Mouse (Mus musculus): ENCODE results near the gene Supt5.

The Supt5 gene

DNA sequence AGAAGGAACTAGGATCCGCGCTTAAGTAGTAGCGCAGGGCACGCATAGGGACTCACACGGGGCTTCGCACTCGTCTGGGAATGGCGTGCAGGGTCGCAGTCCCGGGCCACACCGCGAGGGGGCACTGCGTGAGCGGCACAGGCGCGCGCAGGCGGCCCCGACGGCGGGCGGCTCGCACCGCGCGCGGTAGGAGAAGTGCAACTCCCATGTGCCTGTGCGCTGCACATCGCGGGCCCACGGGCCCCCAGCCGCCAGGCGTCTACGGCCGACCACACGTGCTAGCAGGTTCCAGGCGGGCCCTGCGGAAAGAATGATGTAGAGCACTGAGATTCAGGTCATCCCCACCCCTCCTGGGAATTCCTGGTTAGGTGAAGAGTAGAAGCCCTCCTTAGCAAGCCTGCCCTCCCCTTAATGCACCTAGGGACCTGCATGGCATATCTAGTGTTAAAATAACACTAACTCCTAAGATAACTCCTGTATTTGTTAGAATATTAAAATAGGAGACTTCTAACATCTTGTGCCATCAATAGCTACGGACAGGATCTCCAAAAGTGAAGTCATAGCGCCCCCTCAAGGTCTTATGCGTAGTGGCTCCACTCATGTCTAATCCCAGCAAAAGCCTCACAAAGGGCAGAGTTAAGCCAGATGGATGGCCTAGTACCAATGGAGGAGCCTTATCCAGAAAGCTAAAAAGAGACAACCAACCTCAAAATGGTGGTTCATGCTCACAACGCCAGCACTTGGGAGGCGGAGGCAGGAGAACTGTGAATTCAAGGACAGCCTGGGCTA, 39.5 kb downstream of the Supt5 start:
- no peak for DNase-seq (ENCODE audit: low spot score)

DNA sequence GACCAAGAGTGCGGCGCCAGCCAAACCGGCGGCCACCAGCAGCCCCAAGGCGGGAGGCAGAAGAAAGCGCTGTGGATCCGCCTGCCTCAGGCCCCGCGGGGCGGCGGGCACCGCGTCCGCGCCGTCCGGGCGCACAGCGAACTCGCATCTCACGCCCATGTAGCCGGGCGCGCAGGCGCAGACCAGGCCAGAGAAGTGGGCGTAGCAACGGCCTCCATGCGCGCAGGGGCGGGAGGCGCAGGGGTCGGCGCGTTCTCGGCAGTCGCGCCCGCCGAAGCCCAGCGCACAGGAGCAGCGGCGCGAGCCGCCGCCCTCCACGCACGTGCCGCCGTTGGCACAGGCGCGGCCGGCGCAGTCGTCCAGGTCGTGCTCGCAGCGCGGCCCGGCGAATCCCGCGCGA, 44.1 kb downstream of the Supt5 start:
- DNase-seq (ENCODE audit: low spot score), result peak; percentile 60

DNA sequence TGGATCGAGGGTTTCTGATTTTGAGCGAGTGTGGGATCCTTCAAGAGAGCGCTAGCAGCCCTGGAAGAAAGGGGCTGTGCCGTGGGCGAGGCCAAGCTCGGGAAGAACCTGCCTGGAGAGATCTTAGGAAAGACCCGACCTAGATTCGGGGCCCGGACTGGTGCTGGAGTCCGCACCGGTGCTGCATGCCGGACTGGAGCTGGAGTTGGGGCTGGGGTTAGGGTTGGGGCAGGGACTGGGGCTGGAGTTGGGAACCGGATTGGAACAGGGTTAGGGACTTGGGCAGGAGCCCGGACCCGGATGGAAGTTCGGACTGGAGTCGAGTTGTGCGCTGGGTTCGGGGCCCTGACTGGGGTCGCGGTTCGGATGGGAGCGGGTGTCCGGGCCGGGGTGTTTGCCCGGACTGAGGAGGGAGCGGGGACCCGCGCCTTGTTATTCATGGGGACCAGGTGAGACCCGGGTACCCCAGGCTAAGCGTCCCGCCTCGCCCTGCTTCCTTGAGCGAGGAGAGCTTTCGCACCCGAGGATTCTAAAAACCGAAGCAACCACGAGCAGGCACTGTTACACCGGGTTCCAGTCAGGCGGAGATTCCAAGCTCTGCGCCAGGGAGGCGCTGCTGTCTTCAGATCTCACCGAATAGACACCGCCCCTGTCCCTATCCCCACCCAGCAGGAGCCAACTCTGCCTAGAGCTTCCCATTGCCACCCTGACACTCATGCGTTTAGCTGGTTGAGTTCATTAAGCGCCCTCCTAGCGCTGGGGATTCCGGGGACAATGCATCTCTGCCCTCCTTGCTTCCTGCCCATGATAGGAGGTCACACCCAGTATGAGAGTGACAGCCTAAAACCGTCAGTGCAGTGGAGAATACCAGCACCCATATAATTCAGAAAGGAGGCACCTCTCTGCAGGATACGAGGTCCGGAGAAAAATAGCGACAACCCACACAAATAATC, 47.6 kb downstream of the Supt5 start, which contains the start of gene Selenov:
TSS of gene Selenov (minus strand) at position 549 of the 953 bp plus-strand sequence.
- no peak for DNase-seq (ENCODE audit: low spot score)

DNA sequence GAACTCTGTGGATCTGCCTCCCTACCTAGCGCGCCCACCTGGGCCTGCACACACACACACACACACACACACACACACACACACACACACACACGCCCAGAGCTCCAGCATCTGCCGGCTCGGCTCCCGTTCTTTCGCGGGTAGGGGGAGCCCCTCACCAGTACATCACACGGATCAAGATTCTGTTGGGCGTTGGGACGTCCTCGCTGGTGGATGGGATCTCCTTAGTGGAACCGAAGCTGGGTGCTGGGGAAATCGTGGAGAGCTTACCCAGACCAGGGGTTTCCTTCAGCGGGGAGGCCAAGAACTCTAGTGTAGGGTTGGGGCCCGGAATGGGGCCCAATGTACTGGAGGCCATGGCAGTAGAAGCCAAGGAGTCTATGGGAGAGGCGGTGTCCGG, 48.4 kb downstream of the Supt5 start:
- DNase-seq (ENCODE audit: low spot score), result no peak

DNA sequence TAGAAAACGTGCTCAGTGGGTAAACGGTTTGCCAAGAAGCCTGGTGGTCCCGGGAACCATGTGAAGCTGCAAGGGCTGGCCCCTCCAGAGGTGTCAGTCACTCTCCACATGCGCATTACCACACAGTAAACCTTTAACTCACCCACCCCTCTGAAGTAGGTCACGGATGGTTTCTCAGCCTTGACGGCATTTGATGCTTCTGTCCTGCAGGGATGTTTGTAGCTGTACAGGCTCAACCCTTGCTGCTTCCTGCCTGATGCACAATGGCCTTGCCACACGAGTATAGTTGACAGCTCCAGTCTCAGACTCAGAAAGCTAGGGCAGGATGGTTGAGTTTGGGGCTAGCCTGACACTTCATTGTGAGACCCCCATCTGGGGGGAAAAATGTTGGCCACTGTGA, 57.9 kb downstream of the Supt5 start:
- no peak for DNase-seq (ENCODE audit: low spot score)

DNA sequence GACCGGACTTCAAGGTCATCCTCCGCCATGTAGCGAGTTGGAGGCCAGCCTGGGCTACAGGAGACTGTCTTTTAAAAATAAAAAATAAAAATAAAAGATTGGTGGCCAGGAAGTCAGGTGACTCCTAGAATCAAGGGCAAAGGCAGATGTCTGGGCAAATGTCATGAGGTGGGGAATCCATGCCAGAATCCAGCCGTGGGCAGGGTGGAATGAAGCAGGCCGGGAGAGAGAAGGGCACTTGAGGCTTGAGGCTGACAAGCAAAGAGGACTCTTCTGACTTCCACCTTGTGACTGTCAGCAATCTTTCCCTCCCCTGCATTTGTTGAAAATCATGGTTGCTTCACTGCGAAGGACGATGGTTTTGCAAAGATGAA, 60.3 kb downstream of the Supt5 start:
- no peak for DNase-seq (ENCODE audit: low spot score)

DNA sequence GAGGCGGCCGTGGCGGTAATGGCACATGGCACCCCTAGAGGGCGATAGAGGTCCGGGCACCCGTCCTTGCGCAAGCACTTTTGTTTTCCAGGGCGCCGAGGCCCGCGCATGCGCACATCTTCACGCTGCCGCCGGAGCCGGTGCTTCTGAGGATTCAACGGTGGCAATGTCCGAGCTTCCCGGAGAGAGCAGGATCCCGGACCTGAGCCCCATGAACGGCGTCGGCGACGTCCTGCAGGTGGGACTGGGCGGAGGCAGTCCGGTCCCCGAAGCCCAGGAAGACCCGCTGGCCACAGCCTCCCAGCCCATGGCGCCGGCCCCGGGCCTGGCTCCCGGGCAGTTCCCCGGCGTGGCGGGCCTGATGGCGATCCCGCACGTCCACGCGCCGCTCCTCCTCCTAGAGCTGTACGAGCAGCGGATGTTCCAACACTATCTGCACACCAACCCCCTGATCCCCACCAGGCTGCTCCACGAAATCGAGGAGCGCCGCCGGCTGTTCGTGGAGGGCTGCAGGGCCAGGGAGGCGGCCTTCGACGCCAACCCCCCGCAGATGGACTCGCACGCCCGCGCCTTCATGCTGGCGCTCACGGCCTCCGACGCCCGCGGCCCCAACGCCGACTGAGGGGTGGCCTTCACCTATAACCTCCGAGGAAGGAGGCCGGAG, 60.8 kb downstream of the Supt5 start, which contains the start of gene Eid2b:
TSS of gene Eid2b (plus strand) at position 125 of the 664 bp plus-strand sequence.
- peak; percentile 86 for DNase-seq (ENCODE audit: low spot score)

DNA sequence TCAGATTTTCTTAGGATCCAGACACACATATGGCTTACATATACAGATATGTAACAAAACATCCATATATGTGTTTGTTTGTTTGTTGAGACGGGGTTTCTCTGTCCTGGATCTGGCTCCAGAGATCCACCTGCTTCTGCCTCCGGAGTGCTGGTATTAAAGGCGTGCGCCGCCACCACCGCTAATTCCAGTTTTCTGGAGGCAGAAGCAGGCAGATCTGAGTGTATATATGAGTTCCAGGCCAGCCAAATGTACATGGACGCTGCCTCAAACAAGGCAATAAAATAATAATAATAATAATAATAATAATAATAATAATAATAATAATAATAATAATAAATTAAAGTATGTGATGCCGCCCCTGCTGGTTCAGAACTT, 61.3 kb downstream of the Supt5 start:
- no peak for DNase-seq (ENCODE audit: low spot score)

DNA sequence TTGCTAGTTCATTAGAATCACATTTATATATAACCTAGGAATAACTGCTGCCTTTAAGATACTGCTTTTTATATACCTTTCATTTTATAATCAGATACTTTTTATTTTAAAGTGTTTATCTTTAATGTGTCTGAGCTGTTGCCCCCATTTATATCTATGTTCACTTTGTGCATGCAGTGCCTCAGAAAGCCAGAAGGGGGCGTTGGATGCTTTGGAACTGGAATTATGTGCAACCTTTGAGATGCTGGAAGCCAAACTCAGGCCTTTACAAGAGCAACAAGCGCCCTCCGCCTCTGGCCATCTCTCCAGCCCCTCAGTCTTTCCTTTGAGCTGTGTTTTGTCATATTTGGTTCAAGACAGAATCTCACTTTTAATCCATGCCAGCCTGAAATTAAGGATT, 66.8 kb downstream of the Supt5 start:
- no peak for DNase-seq (ENCODE audit: low spot score)

DNA sequence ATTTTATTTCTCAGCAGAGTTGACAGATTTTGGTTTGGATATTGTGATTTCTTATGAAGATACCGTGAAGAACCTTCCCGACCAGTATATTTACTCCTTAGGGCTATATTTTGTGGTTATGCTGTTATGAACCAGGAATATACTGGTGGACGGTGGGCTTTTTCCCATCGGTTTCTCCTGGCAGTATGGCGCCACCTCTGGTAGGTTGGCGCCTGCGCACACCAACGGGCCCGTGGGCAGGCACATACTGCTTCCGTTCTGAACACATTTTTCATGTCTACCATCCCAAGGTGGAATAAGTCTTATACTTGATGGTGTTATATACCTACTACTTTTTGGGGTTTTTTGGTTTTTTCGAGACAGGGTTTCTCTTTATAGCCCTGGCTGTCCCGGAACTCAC, 69.2 kb downstream of the Supt5 start:
- no peak for DNase-seq (ENCODE audit: low spot score)

DNA sequence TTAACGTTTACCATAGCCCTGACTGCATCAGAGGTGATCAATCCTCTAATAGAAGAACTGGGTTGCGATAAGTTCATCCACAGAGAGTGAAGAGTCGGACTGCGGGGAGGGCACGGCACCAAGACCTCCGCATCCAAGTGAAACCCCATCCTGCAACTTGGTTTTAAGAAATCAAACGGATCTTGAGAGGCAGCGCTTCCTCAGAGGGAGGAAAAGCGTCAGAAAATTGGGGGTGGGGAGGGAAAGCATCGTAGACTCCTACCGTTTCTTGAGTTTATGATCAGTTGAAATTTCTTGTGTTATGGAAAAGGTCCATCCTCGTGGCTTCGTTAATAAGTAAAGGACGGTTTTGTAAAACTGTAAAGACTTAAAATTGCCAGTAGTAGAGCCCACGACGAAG, 70.0 kb downstream of the Supt5 start:
- DNase-seq (ENCODE audit: low spot score), result no peak

DNA sequence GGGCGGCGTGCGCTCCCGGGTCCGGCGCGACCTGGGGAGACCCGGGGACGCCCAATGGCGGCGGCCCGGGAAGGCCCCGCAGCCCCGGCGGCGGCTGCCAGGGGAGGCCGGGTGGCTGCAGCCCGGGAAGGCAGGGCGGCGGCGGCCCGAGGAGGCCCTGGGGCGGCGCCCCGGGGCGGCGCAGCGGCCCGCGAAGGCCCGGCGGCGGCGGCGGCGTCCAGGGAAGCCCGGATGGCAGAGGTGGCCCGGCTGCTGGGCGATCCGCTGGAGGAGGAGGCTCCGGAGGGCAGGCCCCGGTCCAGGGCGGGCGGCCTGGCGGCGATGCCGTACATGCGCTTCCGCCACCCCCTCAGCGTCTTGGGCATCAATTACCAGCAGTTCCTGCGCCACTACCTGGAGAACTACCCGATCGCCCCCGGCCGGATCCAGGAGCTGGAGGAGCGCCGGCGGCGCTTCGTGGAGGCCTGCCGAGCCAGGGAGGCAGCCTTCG, 70.5 kb downstream of the Supt5 start:
- DNase-seq (ENCODE audit: low spot score), result peak; percentile 19

DNA sequence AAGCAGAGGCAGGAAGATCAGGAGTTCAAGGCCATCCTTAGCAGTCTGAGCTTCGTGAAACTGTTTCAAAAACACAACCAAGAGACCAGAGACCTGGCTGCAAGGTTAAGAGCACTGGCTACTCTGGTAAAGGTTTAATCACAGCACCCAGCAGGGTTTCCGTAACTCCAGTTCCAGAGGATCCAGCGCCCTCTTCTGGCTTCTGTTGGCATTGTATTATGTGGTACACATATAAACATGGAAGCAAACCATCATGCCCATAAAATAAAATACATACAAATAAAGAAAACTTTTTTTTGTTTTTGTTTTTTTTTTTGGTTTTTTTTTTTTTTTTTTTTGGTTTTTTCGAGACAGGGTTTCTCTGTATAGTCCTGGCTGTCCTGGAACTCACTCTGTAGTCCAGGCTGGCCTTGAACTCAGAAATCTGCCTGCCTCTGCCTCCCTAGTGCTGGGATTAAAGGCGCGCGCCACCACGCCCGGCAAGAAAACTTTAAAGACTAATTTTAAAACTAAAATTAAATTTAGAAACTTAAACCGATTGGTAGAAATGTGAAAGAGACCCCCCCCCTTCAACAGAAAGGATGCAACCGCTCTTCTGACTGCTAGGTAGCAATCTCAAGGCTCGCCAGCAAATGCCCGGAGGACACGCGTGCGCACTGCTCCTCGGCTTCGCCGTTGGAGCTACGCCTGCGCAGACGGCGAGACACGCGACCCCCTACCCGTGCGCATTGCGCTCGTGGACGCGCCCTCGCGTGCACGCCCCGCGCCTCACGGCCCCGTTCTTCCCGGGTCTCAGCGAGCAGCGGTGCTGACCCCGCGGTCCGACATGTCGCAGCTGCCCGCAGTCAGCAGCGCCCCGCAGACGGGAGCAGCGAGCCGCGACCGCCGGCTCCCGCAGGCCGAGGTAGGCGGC, 71.2 kb downstream of the Supt5 start, which contains the start of gene Eid2:
TSS of gene Eid2 (plus strand) at position 753 of the 913 bp plus-strand sequence.
- peak; percentile 75 for DNase-seq (ENCODE audit: low spot score)

DNA sequence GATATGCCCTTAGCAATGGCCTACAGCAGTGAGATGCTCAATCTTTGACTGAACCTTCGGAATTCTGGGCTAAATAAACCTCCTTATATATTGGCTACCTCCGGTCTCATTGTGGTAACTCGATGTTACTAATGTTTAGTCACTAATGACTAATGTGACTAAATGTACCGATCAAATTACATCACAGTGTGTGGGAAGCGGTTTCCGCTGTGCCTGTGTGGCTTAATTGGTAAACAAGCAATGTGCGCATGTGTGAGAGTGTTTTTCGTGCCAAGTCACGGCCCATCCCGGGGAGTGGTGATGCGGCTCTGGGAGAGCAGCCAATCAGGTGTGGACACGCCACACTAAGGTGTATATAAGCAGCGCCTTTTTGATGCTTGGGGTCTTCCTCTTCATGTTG, 73.2 kb downstream of the Supt5 start:
- DNase-seq (ENCODE audit: low spot score), result no peak

Data from ovary, adult 18-20 months (tissue).